In genomic region chr12:102651871-102652270, GRCm38 (mm10) we compare ENCODE assay signal across 11 mouse cellular contexts. TPM values are rescaled to one million over a fixed set of nuclear protein-coding genes. Genes with fewer than 3 reads are reported as not detected.
DNase-seq lines count a peak whose midpoint lies in the region; ATAC-seq and TF ChIP-seq lines count a peak whose summit lies in the region.
"Had no signal": no experiment of that assay in that cellular context is flagged by ENCODE, and none has a peak within 500 bp of the region (broad histone marks: within the 10 kb centered on the region; RNA-seq: fewer than 3 reads in every experiment).

No protein-coding gene starts in this region.

- peaks cover 30% of the 10 kb centered on the region for H3K4me1 ChIP-seq in forebrain, embryonic 15.5 days
- H3K4me1 ChIP-seq in forebrain, embryonic 11.5 days (replicated peaks; ENCODE audit: control insufficient read depth, insufficient read depth, low read length): 0 out of 2 replicates have a peak, but pooled peaks cover 1% of the 10 kb centered on the region
- peaks cover 40% of the 10 kb centered on the region for H3K4me1 ChIP-seq in intestine, embryonic 16.5 days (ENCODE audit: control insufficient read depth, insufficient read depth, low read length)
- peaks cover 51% of the 10 kb centered on the region for H3K4me1 ChIP-seq in intestine, embryonic 15.5 days (replicated peaks)
- peaks cover 8% of the 10 kb centered on the region; the same call in 1 of the 2 replicates for H3K4me1 ChIP-seq in stomach, postnatal 0 days (replicated peaks; ENCODE audit: control insufficient read depth, insufficient read depth)

- H3K27me3 ChIP-seq in forebrain, embryonic 15.5 days: no peaks in the 10 kb centered on the region
- no peaks in the 10 kb centered on the region for H3K27me3 ChIP-seq in forebrain, embryonic 11.5 days (ENCODE audit: control insufficient read depth, insufficient read depth, low read length)
- H3K27me3 ChIP-seq in intestine, embryonic 16.5 days (replicated peaks; ENCODE audit: control insufficient read depth, insufficient read depth, low read length): no peaks in the 10 kb centered on the region
- no peaks in the 10 kb centered on the region for H3K27me3 ChIP-seq in intestine, embryonic 15.5 days (replicated peaks)
- no peaks in the 10 kb centered on the region for H3K27me3 ChIP-seq in stomach, postnatal 0 days (ENCODE audit: control insufficient read depth, insufficient read depth, low read length)

- no peak for TF ChIP-seq CTCF in stomach, postnatal 0 days (IDR thresholded peaks at IDR 0.05; ENCODE audit: low read depth)

- WGBS in forebrain, embryonic 15.5 days: 60% methylated on average over 8 of the region's 8 CpGs
- 75% methylated on average over 8 of the region's 8 CpGs for WGBS in forebrain, embryonic 11.5 days
- 64% methylated on average over 8 of the region's 8 CpGs for WGBS in intestine, embryonic 16.5 days
- 62% methylated on average over 8 of the region's 8 CpGs for WGBS in intestine, embryonic 15.5 days
- 63% methylated on average over 8 of the region's 8 CpGs for WGBS in stomach, postnatal 0 days

- TF ChIP-seq EP300 in stomach, postnatal 0 days (optimal IDR thresholded peaks at IDR 0.05): no peak

- H3K36me3 ChIP-seq in forebrain, embryonic 15.5 days: no peaks in the 10 kb centered on the region
- no peaks in the 10 kb centered on the region for H3K36me3 ChIP-seq in forebrain, embryonic 11.5 days (ENCODE audit: control insufficient read depth, insufficient read depth, low read length)
- no peaks in the 10 kb centered on the region for H3K36me3 ChIP-seq in intestine, embryonic 16.5 days (ENCODE audit: control insufficient read depth, insufficient read depth, low read length)
- H3K36me3 ChIP-seq in intestine, embryonic 15.5 days: no peaks in the 10 kb centered on the region
- H3K36me3 ChIP-seq in stomach, postnatal 0 days (ENCODE audit: control insufficient read depth, insufficient read depth, low read length): no peaks in the 10 kb centered on the region

- no peak overlapping the region for H3K9ac ChIP-seq in forebrain, embryonic 15.5 days (replicated peaks)
- H3K9ac ChIP-seq in forebrain, embryonic 11.5 days (ENCODE audit: low read length): no peak overlapping the region
- no peak overlapping the region for H3K9ac ChIP-seq in intestine, embryonic 16.5 days (ENCODE audit: low read depth, low read length)
- H3K9ac ChIP-seq in intestine, embryonic 15.5 days: no peak overlapping the region
- no peak overlapping the region for H3K9ac ChIP-seq in stomach, postnatal 0 days (ENCODE audit: low read length)

- no peak overlapping the region for H3K4me2 ChIP-seq in forebrain, embryonic 15.5 days (replicated peaks)
- H3K4me2 ChIP-seq in forebrain, embryonic 11.5 days (ENCODE audit: low read depth, low read length, severe bottlenecking): no peak overlapping the region
- no peak overlapping the region for H3K4me2 ChIP-seq in intestine, embryonic 16.5 days (ENCODE audit: low read depth, low read length)
- no peak overlapping the region for H3K4me2 ChIP-seq in intestine, embryonic 15.5 days (replicated peaks)
- no peak overlapping the region for H3K4me2 ChIP-seq in stomach, postnatal 0 days (replicated peaks; ENCODE audit: low read depth)

- H3K27ac ChIP-seq in forebrain, embryonic 15.5 days (replicated peaks): 0 out of 2 replicates have a peak overlapping the region, but pooled peaks have one; percentile 17
- H3K27ac ChIP-seq in forebrain, embryonic 11.5 days (ENCODE audit: low read depth, low read length): no peak overlapping the region
- 0 out of 2 replicates have a peak overlapping the region, but pooled peaks have one; percentile 17 for H3K27ac ChIP-seq in intestine, embryonic 16.5 days (ENCODE audit: low read length)
- no peak overlapping the region for H3K27ac ChIP-seq in intestine, embryonic 15.5 days
- peak overlapping the region; percentile 56 for H3K27ac ChIP-seq in stomach, postnatal 0 days (replicated peaks)

- no peak for DNase-seq in forebrain, embryonic 11.5 days (ENCODE audit: low spot score)
- no peak for DNase-seq in stomach, postnatal 0 days (ENCODE audit: low spot score)
- DNase-seq in yolk sac, embryonic 10.5 days (ENCODE audit: low spot score): no peak
- no peak for DNase-seq in adrenal gland, adult 8-10 months
- DNase-seq: adrenal gland, postnatal 10 days; gastrocnemius, postnatal 10 days; kidney, adult 11 months had no signal

- no peaks in the 10 kb centered on the region for H3K9me3 ChIP-seq in forebrain, embryonic 15.5 days
- no peaks in the 10 kb centered on the region for H3K9me3 ChIP-seq in forebrain, embryonic 11.5 days (ENCODE audit: control insufficient read depth, low read length)
- H3K9me3 ChIP-seq in intestine, embryonic 16.5 days (ENCODE audit: control insufficient read depth, low read length): no peaks in the 10 kb centered on the region
- H3K9me3 ChIP-seq in intestine, embryonic 15.5 days: no peaks in the 10 kb centered on the region
- H3K9me3 ChIP-seq in stomach, postnatal 0 days (ENCODE audit: control insufficient read depth, low read length): no peaks in the 10 kb centered on the region

- no peak overlapping the region for H3K4me3 ChIP-seq in forebrain, embryonic 15.5 days
- H3K4me3 ChIP-seq in forebrain, embryonic 11.5 days (ENCODE audit: low read depth, low read length): no peak overlapping the region
- no peak overlapping the region for H3K4me3 ChIP-seq in intestine, embryonic 16.5 days (ENCODE audit: low read length)
- H3K4me3 ChIP-seq in intestine, embryonic 15.5 days (replicated peaks): no peak overlapping the region
- no peak overlapping the region for H3K4me3 ChIP-seq in stomach, postnatal 0 days (ENCODE audit: low read depth, low read length)

- no peak for ATAC-seq in forebrain, embryonic 15.5 days (replicated peaks)
- ATAC-seq in forebrain, embryonic 11.5 days (replicated peaks; ENCODE audit: low FRiP score): no peak
- ATAC-seq in intestine, embryonic 16.5 days: no peak
- no peak for ATAC-seq in intestine, embryonic 15.5 days
- ATAC-seq in CD4-positive, CD25-positive, alpha-beta regulatory T cell, adult 4 months: peak; percentile 74
- no peak for ATAC-seq in stomach, postnatal 0 days (ENCODE audit: low FRiP score, low TSS enrichment)

RNA-seq across cellular contexts. Expression of gene Itpk1, which starts 52.9 kb away (rescaled TPM):
- 58.7 and 59.1 TPM in 2 replicates for polyA plus RNA-seq in forebrain, embryonic 15.5 days (2015; fragmentation: Nextera tagmentation; extraction: Ambion mirVana)
- 19.6 and 21.5 TPM in 2 replicates for polyA plus RNA-seq in forebrain, embryonic 11.5 days (2014; fragmentation: Nextera tagmentation; extraction: Ambion mirVana)
- 51.4 and 57.1 TPM in 2 replicates for polyA plus RNA-seq in intestine, embryonic 16.5 days (2015; fragmentation: Nextera tagmentation; extraction: Ambion mirVana)
- 39.1 and 40.1 TPM in 2 replicates for polyA plus RNA-seq in intestine, embryonic 15.5 days (2015; fragmentation: Nextera tagmentation; extraction: Ambion mirVana)
- 10 to 100 TPM; 16.3 to 20.8 TPM for polyA plus RNA-seq in CD4-positive, CD25-positive, alpha-beta regulatory T cell, adult 4 months (2017; shearing (Covaris generic))
- 21.5 and 26.7 TPM in 2 replicates for polyA plus RNA-seq in stomach, postnatal 0 days (2015; fragmentation: Nextera tagmentation; extraction: Ambion mirVana)
- total RNA-seq in adrenal gland, adult 8-10 months (2022): 100 to 1,000 TPM in 2 of 4 experiments, 10 to 100 TPM in 2; 49.2 to 139 (median 86.7) TPM

Comparison
In these comparisons a context has a peak if more than half of its experiments do, and no peak if none do; other contexts are left out.
1. H3K27ac ChIP-seq: peak in forebrain, embryonic 15.5 days (single experiment), intestine, embryonic 16.5 days (single experiment) and stomach, postnatal 0 days (single experiment); none in forebrain, embryonic 11.5 days (single experiment) and intestine, embryonic 15.5 days (single experiment).